Mouse (Mus musculus) splenic B cell, adult 2 months (primary cell): ENCODE results near the gene Hoxc4.

Experiments
- DNase-seq: peaks from one replicate; pipeline ENCODE4 v3.0.0-alpha.2; 2011; ENCODE audit warnings: low read depth, low spot score
- H3K27me3 ChIP-seq: 2 replicates; pipeline ENCODE4 v1.6.1; 2012; ENCODE audit warnings: mild to moderate bottlenecking, low read length, moderate library complexity, mixed read lengths; ENCODE audit not compliant: control insufficient read depth, poor library complexity, insufficient read depth, severe bottlenecking
- H3K36me3 ChIP-seq: 2 replicates; pipeline ENCODE4 v1.6.1; 2012; ENCODE audit warnings: mild to moderate bottlenecking, low read length, moderate library complexity, mixed read lengths; ENCODE audit not compliant: control insufficient read depth, poor library complexity, insufficient read depth, severe bottlenecking

Gene Hoxc4

DNA sequence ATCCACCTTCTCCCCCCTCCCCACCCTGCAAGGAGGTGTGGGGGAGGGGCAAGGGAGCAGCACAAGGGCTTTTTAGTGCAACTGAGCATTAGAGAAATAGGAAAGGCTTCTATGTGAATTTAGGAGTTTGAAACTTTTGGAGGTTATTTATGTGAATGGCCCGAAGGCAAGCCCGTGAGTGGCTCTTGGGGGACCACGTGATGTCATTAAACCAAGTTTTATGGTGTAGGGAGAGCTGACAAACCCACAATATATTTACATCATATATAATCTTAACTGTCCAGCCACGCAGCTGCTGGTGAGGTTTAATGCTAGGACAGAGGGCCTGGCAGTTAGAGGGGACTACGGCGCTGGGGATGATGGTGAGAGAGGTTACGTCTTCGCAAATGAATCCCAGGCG, at the start of gene Hoxc4:
Gene Hoxc4 (plus strand): TSS at position 299 of the 400 bp plus-strand sequence.
- no peaks in the 10 kb centered on the region for H3K36me3 ChIP-seq
- DNase-seq = no peak
- H3K27me3 ChIP-seq = peaks cover 5% of the 10 kb centered on the region

DNA sequence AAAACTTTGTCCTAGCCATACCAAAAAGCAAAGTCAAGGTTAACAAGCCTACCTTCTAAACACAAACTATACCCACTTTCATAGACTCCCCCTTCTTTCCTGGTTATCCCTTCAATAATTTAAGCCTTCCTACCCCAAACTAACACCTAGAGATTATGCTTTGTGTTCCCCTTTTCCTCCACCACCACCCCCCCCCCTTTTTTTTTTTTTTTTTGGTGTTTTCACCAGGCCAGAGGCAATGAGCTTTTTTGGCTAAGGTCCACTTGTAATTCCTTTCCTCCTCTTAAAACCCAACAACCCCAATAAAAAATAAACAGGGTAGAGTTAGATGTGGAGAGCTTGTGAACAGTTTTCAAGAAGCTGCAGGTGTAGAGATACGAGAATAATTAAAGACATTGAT, 49.4 kb upstream of the Hoxc4 start:
- no peak for DNase-seq
- Histone ChIP-seq H3K27me3 (peaks cover 2% of the 10 kb centered on the region), H3K36me3 (no peaks in the 10 kb centered on the region)

DNA sequence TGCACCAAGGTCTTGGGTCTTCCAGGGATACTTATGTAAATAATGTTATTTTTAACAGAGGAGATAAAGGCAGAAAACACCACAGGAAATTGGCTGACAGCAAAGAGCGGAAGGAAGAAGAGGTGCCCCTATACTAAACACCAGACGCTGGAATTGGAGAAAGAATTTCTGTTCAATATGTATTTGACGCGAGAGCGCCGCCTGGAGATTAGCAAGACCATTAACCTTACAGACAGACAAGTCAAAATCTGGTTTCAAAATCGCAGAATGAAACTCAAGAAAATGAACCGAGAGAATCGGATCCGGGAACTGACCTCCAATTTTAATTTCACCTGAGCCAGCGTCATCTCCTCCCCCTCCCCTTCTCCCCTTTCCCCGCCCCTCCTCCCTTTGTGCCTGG, 48.0 kb upstream of the Hoxc4 start:
- H3K36me3 ChIP-seq = no peaks in the 10 kb centered on the region
- DNase-seq = no peak

DNA sequence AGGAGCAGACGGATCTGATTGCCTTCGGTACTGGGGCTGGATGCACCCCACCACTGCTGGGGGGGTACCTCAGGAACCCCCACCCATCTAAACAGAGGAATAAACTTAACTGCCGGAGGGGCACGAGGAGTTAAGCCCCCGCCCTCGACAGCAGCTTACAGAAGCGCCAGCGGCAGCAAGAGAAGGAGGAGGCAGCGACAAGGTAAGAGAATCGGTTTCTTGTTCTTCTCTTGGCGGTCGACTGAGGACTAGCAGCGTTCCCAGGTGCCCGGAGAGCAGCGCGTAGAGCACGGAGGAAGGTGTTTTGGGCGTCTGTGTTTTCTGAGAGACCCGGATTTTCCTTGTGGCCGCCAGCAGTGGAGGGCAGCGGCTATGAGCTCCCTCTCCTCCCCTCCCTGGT, 46.5 kb upstream of the Hoxc4 start:
- Histone ChIP-seq H3K36me3 (no peaks in the 10 kb centered on the region), H3K27me3 (peaks cover 2% of the 10 kb centered on the region)
- no peak for DNase-seq

More for the DNA sequence above, 48.0 kb upstream of the Hoxc4 start:
- peaks cover 2% of the 10 kb centered on the region for H3K27me3 ChIP-seq

DNA sequence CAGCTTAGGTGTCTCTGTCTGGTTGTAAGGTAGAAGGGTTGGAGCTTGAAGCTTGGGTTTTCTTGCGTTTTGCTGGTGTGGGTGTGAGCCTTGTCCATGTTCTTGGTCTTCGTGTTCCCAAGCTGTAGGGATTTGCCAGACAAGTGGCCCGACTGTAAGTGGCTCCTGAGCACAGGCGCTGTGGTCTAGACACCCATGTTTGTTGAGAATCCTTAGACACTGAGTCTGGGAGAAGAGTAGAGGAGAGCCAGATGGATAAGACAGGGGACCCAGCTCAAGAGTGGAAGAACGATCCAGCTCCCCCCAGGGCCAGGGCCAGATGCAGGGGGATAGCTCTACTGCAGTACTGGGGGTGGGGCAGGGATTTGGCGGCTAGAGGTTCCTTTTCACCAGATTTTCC, 46.0 kb upstream of the Hoxc4 start:
- Histone ChIP-seq H3K36me3 (no peaks in the 10 kb centered on the region), H3K27me3 (no peaks in the 10 kb centered on the region; the same call in 1 of the 2 replicates)
- DNase-seq = no peak

DNA sequence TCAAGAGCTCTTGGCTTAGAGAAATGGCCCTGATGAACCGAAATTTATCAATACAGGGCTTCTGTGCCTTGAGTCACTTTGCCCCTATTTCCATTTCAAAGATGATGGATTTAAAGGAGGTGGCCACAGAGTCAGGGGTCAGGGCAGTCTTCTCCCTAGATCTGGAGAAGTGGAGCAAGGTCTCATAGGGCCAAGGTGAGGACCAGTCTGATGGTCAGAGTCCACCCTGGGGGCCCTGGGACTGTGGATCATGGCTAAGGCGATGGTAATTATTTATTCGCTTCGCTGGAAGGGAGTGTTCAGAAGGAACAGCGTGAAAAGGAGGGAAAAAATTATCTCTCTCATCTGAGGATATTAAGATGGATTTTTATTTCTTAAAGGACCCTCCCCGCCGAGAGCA, 43.7 kb upstream of the Hoxc4 start:
- DNase-seq = no peak
- Histone ChIP-seq H3K27me3 (peaks cover 1% of the 10 kb centered on the region), H3K36me3 (no peaks in the 10 kb centered on the region)

DNA sequence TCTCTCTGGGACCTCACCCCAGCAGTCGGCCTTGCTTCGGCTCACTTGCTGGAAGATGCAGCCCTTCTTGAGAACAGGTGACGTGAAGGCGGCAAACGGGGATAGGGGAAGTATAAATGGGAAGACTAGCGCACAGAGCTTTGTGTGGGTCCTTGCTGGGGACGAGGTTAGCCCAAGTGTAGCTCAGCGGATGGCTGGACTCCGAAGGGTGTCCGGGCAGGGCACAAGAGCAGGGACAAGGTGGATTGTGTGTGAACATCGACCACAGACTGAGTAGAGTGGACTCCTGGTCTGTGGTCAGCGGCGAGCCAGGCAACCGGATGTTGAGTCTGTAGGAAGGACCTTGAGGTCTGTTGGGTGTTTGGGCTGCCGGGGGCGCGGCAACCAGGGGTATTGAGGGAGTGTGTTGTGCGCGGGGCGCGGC, 43.0 kb upstream of the Hoxc4 start:
- no peak for DNase-seq
- H3K27me3 ChIP-seq = peaks cover 2% of the 10 kb centered on the region
- no peaks in the 10 kb centered on the region for H3K36me3 ChIP-seq

DNA sequence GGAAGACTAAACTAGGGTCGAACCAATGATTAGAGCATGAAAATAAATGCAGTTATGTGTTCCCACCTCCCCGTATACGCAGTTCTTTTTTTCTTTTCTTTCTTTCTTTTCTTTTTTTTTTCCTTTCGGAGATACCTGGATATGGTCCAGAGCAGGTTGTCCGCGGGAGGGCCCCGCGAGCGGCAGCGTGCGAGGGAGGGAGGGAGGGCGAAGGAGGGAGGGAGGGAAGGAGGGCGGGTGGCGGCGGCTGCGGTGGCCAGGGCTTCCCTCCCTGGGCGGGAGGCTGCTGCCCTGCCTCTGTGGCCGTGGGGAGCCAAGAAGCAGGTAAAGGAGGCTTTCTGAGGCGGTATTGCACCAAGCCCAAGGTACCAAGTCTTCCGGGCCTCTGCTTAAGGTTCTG, 42.6 kb upstream of the Hoxc4 start, which contains the start of gene Hoxc9:
Gene Hoxc9 (plus strand): TSS at position 269 of the 400 bp plus-strand sequence.
- no peak for DNase-seq
- H3K36me3 ChIP-seq = no peaks in the 10 kb centered on the region
- peaks cover 2% of the 10 kb centered on the region for H3K27me3 ChIP-seq

DNA sequence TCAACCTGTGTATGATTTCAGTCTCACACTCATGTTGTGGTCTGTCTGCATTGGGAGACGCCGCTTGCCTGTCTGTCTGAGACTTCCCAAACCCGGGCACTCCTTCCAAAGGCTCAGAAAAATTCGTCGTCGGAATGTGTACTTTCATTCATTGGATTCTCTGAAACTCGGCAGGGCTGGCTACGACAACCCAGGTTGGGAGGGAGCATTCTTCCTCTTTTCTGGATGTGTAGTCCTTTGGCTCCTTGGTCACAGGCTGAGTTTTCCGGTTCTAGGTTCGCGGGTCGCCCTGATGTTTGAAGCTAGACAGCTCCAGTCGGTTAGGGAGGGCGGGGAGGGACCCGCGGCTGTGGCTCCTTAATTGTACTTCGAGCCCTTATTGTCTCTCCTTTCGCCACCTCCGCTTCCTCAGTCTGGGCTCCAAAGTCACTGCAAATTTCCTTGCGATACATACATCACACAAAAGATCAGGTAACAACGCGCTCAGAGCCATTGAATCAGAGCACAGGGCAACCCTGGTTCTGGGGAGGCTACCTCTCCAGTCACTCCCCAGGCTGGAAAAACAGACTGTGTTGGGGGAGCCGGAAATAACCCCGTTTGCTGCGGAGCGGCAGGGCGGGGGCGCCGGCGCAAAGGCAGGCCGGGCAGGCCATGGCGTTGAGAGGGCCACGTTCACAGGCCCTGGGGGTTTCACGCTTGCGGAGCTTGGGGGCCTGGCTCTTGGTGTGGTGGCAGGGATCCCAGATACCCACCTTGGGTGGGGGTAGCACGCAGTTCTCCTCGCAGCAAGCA, 41.9 kb upstream of the Hoxc4 start:
- H3K27me3 ChIP-seq = peaks cover 2% of the 10 kb centered on the region
- DNase-seq = no peak
- H3K36me3 ChIP-seq = no peaks in the 10 kb centered on the region

DNA sequence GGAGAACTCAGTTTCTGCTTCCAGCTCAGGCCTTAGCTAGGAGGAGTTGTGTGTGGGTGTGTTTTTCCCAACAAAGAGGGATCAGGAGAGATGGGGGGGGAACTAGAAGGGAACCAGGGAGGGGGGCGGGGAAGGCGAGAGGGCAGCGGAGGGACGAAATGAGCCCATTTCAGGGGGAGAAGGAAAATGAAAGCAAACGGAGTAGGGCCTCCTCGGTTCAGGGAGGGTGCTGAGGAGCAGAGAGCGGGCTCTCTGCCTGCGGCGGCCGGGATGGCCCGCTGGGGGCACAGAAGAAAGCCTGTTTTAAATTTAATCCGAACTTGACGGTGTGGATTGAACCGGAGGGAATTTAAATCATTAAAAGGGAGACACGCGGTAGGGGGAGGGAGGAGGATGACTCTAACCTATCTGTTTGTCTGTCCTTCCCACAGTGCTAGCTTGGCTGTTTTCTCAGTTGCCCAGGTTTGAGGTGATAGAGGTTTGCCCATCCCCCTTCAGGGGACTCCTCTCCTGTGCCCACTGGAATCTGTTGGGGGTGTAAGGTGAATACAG, 41.2 kb upstream of the Hoxc4 start:
- peaks cover 2% of the 10 kb centered on the region for H3K27me3 ChIP-seq
- DNase-seq = no peak
- H3K36me3 ChIP-seq = no peaks in the 10 kb centered on the region

DNA sequence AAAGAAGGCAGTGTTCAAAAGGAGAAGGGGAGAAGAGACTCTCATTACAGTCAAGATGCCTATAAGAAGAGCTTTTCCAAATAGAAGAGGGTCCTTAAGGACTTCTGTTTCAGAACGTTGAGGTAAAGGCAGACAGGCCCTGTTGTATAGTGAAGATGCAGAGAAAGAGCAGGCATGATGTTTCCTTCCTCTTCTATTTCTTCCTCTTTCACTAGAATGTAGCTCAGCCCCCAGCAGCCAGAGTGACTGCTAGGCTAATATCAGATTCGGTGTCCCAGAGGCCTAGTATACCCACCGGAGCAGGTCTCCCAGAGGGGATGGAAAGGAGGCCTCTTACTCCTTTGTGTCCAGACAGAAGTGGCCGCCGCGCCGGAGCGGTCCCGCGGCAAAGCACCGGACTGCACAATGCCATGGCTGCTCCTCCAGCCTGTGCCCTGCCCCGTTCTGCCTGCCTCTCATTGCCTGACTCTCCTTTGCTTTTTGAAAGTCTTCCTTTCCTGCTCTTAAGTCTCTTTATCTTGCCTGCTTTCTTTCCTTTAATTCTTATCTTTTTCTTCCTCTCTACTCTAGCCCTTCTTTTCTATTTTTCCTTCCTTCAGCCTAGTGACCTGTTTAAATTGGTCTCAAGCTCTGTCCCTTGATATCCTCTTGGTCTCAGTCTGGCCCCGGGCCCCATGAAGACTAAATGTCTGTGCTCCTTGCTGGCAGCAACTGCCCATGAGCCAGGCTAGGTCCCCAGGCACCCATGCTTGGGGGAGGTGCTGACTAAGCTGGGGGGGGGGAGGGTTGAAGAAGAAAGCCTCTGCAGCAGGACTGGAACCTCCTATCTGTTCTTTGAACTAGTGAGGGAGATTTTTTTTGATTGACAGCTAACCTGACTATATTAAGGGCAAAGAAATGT, 39.9 kb upstream of the Hoxc4 start:
- Histone ChIP-seq H3K27me3 (peaks cover 2% of the 10 kb centered on the region), H3K36me3 (no peaks in the 10 kb centered on the region)
- peak; percentile 36 for DNase-seq

DNA sequence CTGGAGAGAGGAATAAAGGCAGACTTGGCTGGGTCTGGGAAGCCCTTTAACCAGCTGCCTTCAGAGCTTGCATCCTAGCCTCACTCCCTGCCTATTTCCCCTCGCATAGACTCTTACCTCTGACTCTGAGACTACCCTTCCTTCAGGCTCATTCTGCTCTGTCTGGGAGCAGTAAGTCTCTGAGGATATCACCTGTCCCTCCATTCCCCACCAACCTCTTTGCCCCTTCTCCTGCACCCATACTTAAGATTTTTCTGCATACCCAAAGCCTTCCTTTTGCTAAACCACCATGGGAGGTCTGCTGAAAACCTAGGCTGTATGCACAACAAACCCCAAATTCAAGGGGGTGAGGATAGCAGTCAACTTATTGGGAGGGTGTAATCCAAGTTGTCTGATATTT, 38.8 kb upstream of the Hoxc4 start:
- Histone ChIP-seq H3K36me3 (no peaks in the 10 kb centered on the region), H3K27me3 (peaks cover 2% of the 10 kb centered on the region)
- DNase-seq = no peak

DNA sequence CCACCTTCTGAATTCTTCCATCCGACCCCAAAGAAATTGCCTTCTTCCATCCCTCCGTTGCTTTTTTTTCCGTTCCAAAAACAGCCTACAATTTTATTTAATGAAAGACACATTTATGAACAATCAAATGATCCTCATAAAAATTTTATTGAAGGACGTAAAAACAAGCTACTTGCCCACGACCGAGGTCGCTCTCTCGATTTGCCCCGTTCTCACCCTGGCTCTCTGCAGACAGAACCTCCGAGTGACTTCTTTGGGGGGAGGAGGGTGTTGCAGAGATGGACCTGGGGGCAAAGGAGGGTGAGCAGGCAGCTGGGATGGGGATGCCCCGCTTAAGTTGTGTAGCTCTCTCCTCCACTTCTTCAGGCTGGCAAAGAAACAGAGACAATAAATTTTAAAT, 38.4 kb upstream of the Hoxc4 start:
- H3K27me3 ChIP-seq = peaks cover 2% of the 10 kb centered on the region
- DNase-seq = no peak
- no peaks in the 10 kb centered on the region for H3K36me3 ChIP-seq

DNA sequence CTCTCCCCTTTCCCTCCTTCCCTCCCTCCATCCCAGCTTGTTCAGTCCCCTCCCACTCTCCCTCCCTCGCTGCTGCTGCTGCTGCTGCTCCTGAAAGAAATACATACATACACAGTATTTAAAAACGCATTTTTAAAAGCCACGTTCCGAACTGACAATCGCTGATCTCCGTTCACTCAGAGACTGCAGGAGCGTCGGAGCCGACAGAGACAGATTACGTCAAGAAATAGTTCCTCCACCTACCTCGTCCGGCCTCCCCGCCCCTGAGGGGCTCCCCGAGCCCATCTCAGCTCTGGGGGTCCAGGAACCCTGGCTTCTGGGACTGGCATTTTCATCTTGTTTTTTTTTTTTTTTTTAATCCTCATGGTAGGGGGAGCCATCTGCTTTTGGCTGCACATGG, 37.8 kb upstream of the Hoxc4 start:
- peaks cover 2% of the 10 kb centered on the region for H3K27me3 ChIP-seq
- H3K36me3 ChIP-seq = no peaks in the 10 kb centered on the region
- DNase-seq = no peak
